Mouse (Mus musculus) spleen, embryonic (tissue): ENCODE results near the gene Pgm5.
"Not testable (repeated sequence)": the region's sequence is repeated elsewhere in the genome, so short reads cannot be mapped to it uniquely, and the experiment has no call there.

Experiments used
- CTCF ChIA-PET: fragments of 350-600 bp; sonication (Branson Sonifier 250); formaldehyde crosslinking; loops from one replicate; lab custom pipeline; 2022; lab: Charles Lee

The Pgm5 gene

GRCm38 (mm10) chr19:24861612-24862451, at the start of gene Pgm5:
Pgm5 (minus strand) TSS chr19:24861855.
- CTCF ChIA-PET, result no interaction called here

- CTCF ChIA-PET, result no interaction called here
Observed at GRCm38 (mm10) chr19:24908385-24909155, 46.9 kb upstream of the Pgm5 start.

GRCm38 (mm10) chr19:24907655-24908054, 46.0 kb upstream of the Pgm5 start:
- CTCF ChIA-PET, result no interaction called here

- CTCF ChIA-PET, result no interaction called here
Observed at GRCm38 (mm10) chr19:24902821-24903220, 41.2 kb upstream of the Pgm5 start.

- CTCF ChIA-PET, result no interaction called here
Observed at GRCm38 (mm10) chr19:24902256-24902655, 40.6 kb upstream of the Pgm5 start.

- CTCF ChIA-PET, result no interaction called here
Observed at GRCm38 (mm10) chr19:24901666-24902065, 40.0 kb upstream of the Pgm5 start.

GRCm38 (mm10) chr19:24900581-24901220, 39.0 kb upstream of the Pgm5 start, which contains the start of gene Foxd4:
Foxd4 (minus strand) TSS chr19:24901197.
- CTCF ChIA-PET, result no interaction called here

GRCm38 (mm10) chr19:24899578-24900544, 38.2 kb upstream of the Pgm5 start:
- CTCF ChIA-PET, result no interaction called here

- CTCF ChIA-PET, result no interaction called here
Observed at GRCm38 (mm10) chr19:24898737-24899577, 37.3 kb upstream of the Pgm5 start.

- CTCF ChIA-PET, result interaction anchor here (0.5 kb wide), 1 partner anchor 80 kb away, joined by 3 read pairs; no protein-coding TSS in a partner anchor
Observed at GRCm38 (mm10) chr19:24897896-24898736, 36.5 kb upstream of the Pgm5 start.

- CTCF ChIA-PET, result interaction anchor here (0.5 to 0.8 kb wide), 3 partner anchors 32 to 182 kb away, joined by 3 to 12 read pairs (median 9); no protein-coding TSS in a partner anchor
Observed at GRCm38 (mm10) chr19:24897006-24897895, 35.6 kb upstream of the Pgm5 start.

GRCm38 (mm10) chr19:24896536-24896935, 34.9 kb upstream of the Pgm5 start:
- CTCF ChIA-PET, result interaction anchor here (0.7 to 0.8 kb wide), 2 partner anchors 32 to 183 kb away, joined by 9 to 12 read pairs; no protein-coding TSS in a partner anchor

GRCm38 (mm10) chr19:24886888-24887287, 25.2 kb upstream of the Pgm5 start:
- CTCF ChIA-PET, result no interaction called here

- CTCF ChIA-PET, result interaction anchor here (0.6 kb wide), 1 partner anchor 1383 kb away, joined by 12 read pairs; no protein-coding TSS in a partner anchor
Observed at GRCm38 (mm10) chr19:24885504-24885903, 23.8 kb upstream of the Pgm5 start.

GRCm38 (mm10) chr19:24881237-24881636, 19.6 kb upstream of the Pgm5 start:
- CTCF ChIA-PET, result no interaction called here

- CTCF ChIA-PET, result not testable (repeated sequence)
Observed at GRCm38 (mm10) chr19:24875129-24875870, 13.6 kb upstream of the Pgm5 start, which contains the start of gene Gm10053. Gm10053 (plus strand) TSS chr19:24875686.

- CTCF ChIA-PET, result no interaction called here
Observed at GRCm38 (mm10) chr19:24873873-24874272, 12.2 kb upstream of the Pgm5 start.
